Mouse (Mus musculus): ENCODE results near the gene Aatk. TPM values are rescaled to one million over a fixed set of nuclear protein-coding genes. Genes with fewer than 3 reads are reported as not detected.

The Aatk gene
- polyA plus RNA-seq, 1 experiment from 2014 or later: 4.2 TPM

DNA sequence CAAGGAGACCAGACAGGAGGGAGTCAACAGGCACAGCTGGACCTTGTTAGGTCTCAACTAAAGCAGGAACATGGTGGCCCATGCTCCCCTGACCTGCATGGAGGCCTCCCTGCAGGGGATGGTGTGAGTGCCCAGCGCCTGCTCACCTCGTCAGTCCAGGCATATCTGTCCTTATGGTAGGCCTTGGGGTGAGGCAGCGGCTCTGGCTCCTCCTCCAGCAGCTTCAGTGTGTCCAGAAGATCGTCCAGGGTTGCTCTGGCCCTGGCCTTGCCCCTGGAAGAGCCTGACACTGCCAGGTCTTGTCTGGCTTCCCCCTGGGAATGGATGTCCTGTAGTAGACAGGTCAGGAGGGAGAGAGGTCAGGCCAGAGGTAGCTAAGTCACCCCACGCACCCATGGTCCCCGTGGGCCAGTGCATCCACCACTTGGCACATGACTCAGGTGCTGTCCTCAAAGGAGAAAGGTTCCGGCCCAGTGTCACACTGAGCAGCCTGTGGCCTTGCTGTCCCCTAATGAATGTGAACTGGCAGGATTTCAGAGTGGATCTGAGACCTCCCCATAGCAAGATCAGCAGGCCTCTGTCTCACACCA, 24.9 kb upstream of the Aatk start:
- no peak overlapping the region for H3K4me2 ChIP-seq (ENCODE audit: low read length)
- no peak for DNase-seq (ENCODE audit: low spot score)
- no peak overlapping the region for H3K27ac ChIP-seq (ENCODE audit: low read depth)
- 85% methylated on average over 7 of the region's 7 CpGs for WGBS
- ATAC-seq (replicated peaks; ENCODE audit: low FRiP score, low TSS enrichment, low read depth): no peak
- H3K4me3 ChIP-seq (ENCODE audit: low read depth, low read length): no peak overlapping the region
- no peaks in the 10 kb centered on the region for H3K9me3 ChIP-seq (ENCODE audit: control insufficient read depth, low read length)
- H3K9ac ChIP-seq (ENCODE audit: low read length): no peak overlapping the region
- H3K4me1 ChIP-seq (replicated peaks; ENCODE audit: control insufficient read depth, insufficient read depth, low read length): peaks cover 4% of the 10 kb centered on the region; the same call in 1 of the 2 replicates
- peaks cover 82% of the 10 kb centered on the region for H3K36me3 ChIP-seq (ENCODE audit: control insufficient read depth, insufficient read depth, low read length)
- no peaks in the 10 kb centered on the region for H3K27me3 ChIP-seq (replicated peaks; ENCODE audit: control insufficient read depth, insufficient read depth, low read length)

DNA sequence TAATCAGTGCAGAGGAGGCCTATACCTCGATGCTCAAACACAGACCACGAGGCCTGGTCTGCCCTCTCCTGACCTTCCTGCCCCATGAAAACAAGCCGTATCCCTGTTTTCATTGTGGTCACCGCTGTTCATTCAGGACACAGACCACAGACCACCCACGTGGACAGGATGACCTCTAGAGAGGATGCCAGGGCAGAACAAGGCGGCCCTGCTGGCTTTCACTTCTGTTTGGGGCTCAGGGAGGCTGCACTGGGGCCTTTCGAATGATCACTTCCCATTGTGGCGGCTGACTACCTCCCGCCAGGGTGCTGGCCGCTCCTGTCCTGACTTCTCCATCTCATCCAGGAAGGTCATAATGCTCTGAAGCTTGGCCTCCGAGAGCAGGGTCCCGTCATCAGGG, 24.1 kb upstream of the Aatk start:
- H3K9me3 ChIP-seq (ENCODE audit: control insufficient read depth, low read length): no peaks in the 10 kb centered on the region
- WGBS: 54% methylated on average over 12 of the region's 12 CpGs
- H3K4me3 ChIP-seq (ENCODE audit: low read depth, low read length): no peak overlapping the region
- no peak for DNase-seq (ENCODE audit: low spot score)
- H3K36me3 ChIP-seq (ENCODE audit: control insufficient read depth, insufficient read depth, low read length): peaks cover 82% of the 10 kb centered on the region
- no peak overlapping the region for H3K27ac ChIP-seq (ENCODE audit: low read depth)
- H3K4me1 ChIP-seq (replicated peaks; ENCODE audit: control insufficient read depth, insufficient read depth, low read length): peaks cover 4% of the 10 kb centered on the region; the same call in 1 of the 2 replicates
- H3K27me3 ChIP-seq (replicated peaks; ENCODE audit: control insufficient read depth, insufficient read depth, low read length): no peaks in the 10 kb centered on the region
- no peak overlapping the region for H3K9ac ChIP-seq (ENCODE audit: low read length)
- ATAC-seq (replicated peaks; ENCODE audit: low FRiP score, low TSS enrichment, low read depth): no peak
- H3K4me2 ChIP-seq (ENCODE audit: low read length): no peak overlapping the region

DNA sequence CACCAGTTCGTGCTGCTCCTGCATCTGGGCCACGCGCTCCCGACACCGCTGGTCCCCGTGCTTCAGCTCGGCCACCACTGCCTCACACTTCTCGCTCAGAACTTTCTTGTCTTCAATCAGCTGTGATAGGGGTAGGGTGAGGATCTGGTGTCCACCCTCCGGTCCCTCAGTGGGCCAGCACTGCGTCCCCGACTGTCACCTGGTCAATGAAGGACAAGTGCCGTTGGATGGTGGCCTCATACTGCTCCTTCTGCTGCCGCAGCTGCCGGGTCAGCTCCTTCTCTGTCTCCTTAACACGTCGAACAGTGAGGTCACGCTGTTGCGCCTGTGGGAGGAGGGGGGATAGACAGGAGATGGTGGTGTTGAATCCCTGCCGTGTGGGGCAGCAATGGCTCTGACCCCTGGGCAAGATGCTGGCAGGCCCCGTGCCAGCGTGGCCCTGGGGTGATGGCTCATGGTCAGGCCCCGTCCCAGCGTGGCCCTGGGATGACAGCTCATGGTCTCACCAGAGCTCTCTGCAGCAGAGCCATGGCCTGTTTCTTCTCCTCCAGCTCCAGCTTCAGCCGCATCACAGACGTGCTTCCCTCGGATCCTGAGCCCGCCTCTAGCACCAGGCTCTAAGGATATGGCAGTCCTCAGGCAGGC, 23.4 kb upstream of the Aatk start:
- WGBS: 90% methylated on average over 27 of the region's 27 CpGs
- peaks cover 82% of the 10 kb centered on the region for H3K36me3 ChIP-seq (ENCODE audit: control insufficient read depth, insufficient read depth, low read length)
- H3K4me2 ChIP-seq (ENCODE audit: low read length): no peak overlapping the region
- H3K27ac ChIP-seq (ENCODE audit: low read depth): no peak overlapping the region
- H3K4me1 ChIP-seq (replicated peaks; ENCODE audit: control insufficient read depth, insufficient read depth, low read length): peaks cover 4% of the 10 kb centered on the region; the same call in 1 of the 2 replicates
- no peak for ATAC-seq (replicated peaks; ENCODE audit: low FRiP score, low TSS enrichment, low read depth)
- no peak overlapping the region for H3K4me3 ChIP-seq (ENCODE audit: low read depth, low read length)
- no peaks in the 10 kb centered on the region for H3K27me3 ChIP-seq (replicated peaks; ENCODE audit: control insufficient read depth, insufficient read depth, low read length)
- no peaks in the 10 kb centered on the region for H3K9me3 ChIP-seq (ENCODE audit: control insufficient read depth, low read length)
- H3K9ac ChIP-seq (ENCODE audit: low read length): no peak overlapping the region
- no peak for DNase-seq (ENCODE audit: low spot score)

DNA sequence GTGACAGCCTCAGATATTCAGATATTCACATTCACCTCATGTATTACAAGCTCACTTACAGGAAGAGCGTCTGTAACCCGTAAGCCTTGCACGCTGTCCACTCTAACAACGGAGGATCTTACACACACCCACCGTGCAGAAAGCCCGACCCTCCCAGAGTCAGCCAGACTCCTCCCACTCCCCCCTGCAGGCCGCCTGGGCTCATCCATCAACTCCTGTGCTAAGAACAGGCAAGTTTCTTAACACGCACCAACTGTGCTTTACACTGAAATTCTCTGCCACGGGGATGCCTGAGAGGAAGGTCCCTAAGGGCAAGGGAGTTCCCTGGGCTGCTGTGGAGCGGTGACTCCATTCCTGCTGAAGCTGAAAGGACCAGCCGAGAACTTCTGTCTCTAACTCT, 22.3 kb upstream of the Aatk start:
- no peak overlapping the region for H3K27ac ChIP-seq (ENCODE audit: low read depth)
- ATAC-seq (replicated peaks; ENCODE audit: low FRiP score, low TSS enrichment, low read depth): no peak
- H3K4me3 ChIP-seq (ENCODE audit: low read depth, low read length): no peak overlapping the region
- H3K9me3 ChIP-seq (ENCODE audit: control insufficient read depth, low read length): no peaks in the 10 kb centered on the region
- H3K9ac ChIP-seq (ENCODE audit: low read length): no peak overlapping the region
- no peaks in the 10 kb centered on the region for H3K27me3 ChIP-seq (replicated peaks; ENCODE audit: control insufficient read depth, insufficient read depth, low read length)
- 24% methylated on average over 11 of the region's 11 CpGs for WGBS
- no peak for DNase-seq (ENCODE audit: low spot score)
- H3K36me3 ChIP-seq (ENCODE audit: control insufficient read depth, insufficient read depth, low read length): peaks cover 81% of the 10 kb centered on the region
- H3K4me1 ChIP-seq (replicated peaks; ENCODE audit: control insufficient read depth, insufficient read depth, low read length): peaks cover 4% of the 10 kb centered on the region; the same call in 1 of the 2 replicates
- no peak overlapping the region for H3K4me2 ChIP-seq (ENCODE audit: low read length)

DNA sequence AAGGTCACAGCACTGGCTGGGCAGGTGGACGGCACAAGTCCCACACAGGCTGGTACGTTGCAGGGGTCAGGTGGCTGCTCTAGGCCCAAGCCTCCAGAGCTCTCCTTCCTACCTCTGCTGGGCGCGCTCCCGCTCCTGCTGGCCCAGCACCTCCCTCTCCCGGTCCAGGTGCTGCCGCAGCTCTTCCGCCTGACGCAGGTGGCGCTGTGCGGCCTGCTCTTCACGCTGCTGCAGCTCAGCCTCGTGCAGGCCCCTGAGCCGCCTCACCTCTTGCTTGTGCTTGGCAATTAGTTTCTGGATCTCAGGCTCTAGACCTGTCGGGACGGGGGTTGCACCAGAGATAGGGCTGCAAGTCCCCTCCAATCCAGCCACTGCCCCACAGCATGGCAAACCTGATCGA, 20.9 kb upstream of the Aatk start:
- Histone ChIP-seq H3K27ac (ENCODE audit: low read depth) (no peak overlapping the region), H3K4me2 (ENCODE audit: low read length) (no peak overlapping the region), H3K9me3 (ENCODE audit: control insufficient read depth, low read length) (no peaks in the 10 kb centered on the region), H3K36me3 (ENCODE audit: control insufficient read depth, insufficient read depth, low read length) (peaks cover 81% of the 10 kb centered on the region), H3K4me3 (ENCODE audit: low read depth, low read length) (no peak overlapping the region), H3K9ac (ENCODE audit: low read length) (no peak overlapping the region), H3K27me3 (replicated peaks; ENCODE audit: control insufficient read depth, insufficient read depth, low read length) (no peaks in the 10 kb centered on the region), H3K4me1 (replicated peaks; ENCODE audit: control insufficient read depth, insufficient read depth, low read length) (peaks cover 4% of the 10 kb centered on the region; the same call in 1 of the 2 replicates)
- WGBS: 65% methylated on average over 17 of the region's 17 CpGs
- no peak for DNase-seq (ENCODE audit: low spot score)
- ATAC-seq (replicated peaks; ENCODE audit: low FRiP score, low TSS enrichment, low read depth): no peak

DNA sequence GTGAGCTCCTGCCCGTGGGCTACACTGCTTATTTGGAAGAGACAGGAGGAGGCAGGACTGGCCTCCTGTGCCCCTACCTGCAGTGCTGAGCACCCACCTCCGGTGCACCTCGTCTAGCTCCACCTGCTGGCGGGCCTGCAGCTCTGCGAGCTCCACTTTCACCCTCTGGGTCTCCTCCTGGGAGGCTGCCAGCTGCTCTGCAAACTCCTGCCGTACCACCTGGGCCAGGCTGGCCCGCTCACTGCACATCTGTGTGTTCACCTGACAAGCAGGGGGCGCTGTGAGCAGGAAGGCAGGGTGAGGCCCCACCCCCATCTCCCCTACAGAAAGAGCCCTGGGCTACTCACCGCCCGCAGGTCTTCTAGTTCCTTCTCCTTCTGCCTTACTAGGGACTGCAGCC, 18.3 kb upstream of the Aatk start:
- no peaks in the 10 kb centered on the region for H3K27me3 ChIP-seq (replicated peaks; ENCODE audit: control insufficient read depth, insufficient read depth, low read length)
- H3K4me1 ChIP-seq (replicated peaks; ENCODE audit: control insufficient read depth, insufficient read depth, low read length): peaks cover 8% of the 10 kb centered on the region; the same call in 1 of the 2 replicates
- no peak for ATAC-seq (replicated peaks; ENCODE audit: low FRiP score, low TSS enrichment, low read depth)
- DNase-seq (ENCODE audit: low spot score): peak; percentile 77
- H3K36me3 ChIP-seq (ENCODE audit: control insufficient read depth, insufficient read depth, low read length): peaks cover 58% of the 10 kb centered on the region
- 27% methylated on average over 10 of the region's 10 CpGs for WGBS
- H3K9me3 ChIP-seq (ENCODE audit: control insufficient read depth, low read length): no peaks in the 10 kb centered on the region
- H3K4me2 ChIP-seq (ENCODE audit: low read length): no peak overlapping the region
- no peak overlapping the region for H3K27ac ChIP-seq (ENCODE audit: low read depth)
- no peak overlapping the region for H3K9ac ChIP-seq (ENCODE audit: low read length)
- H3K4me3 ChIP-seq (ENCODE audit: low read depth, low read length): no peak overlapping the region

DNA sequence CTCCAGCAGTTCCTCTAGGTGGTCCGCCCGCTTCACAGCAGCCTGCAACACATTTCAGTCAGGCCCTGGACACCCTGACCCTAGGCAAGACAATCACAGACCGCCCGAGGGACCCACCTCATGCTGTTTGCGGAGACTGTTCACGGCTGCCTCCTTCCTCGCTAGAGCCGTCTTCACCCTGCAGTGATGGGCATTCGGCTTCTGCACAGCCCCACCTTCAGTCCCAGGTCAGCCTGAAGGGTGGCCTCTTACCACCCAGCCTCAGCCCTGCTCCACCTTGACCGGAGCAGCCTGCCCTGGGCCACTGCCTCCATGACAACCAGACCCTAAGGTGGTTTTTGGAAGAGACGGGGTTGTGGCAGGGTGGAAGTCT, 17.7 kb upstream of the Aatk start:
- DNase-seq (ENCODE audit: low spot score) (no peak), ATAC-seq (replicated peaks; ENCODE audit: low FRiP score, low TSS enrichment, low read depth) (no peak)
- no peak overlapping the region for H3K4me2 ChIP-seq (ENCODE audit: low read length)
- H3K36me3 ChIP-seq (ENCODE audit: control insufficient read depth, insufficient read depth, low read length): peaks cover 52% of the 10 kb centered on the region
- WGBS: 92% methylated on average over 11 of the region's 11 CpGs
- no peaks in the 10 kb centered on the region for H3K27me3 ChIP-seq (replicated peaks; ENCODE audit: control insufficient read depth, insufficient read depth, low read length)
- H3K9me3 ChIP-seq (ENCODE audit: control insufficient read depth, low read length): no peaks in the 10 kb centered on the region
- no peak overlapping the region for H3K4me3 ChIP-seq (ENCODE audit: low read depth, low read length)
- no peak overlapping the region for H3K9ac ChIP-seq (ENCODE audit: low read length)
- no peak overlapping the region for H3K27ac ChIP-seq (ENCODE audit: low read depth)
- H3K4me1 ChIP-seq (replicated peaks; ENCODE audit: control insufficient read depth, insufficient read depth, low read length): peaks cover 7% of the 10 kb centered on the region; the same call in 1 of the 2 replicates

DNA sequence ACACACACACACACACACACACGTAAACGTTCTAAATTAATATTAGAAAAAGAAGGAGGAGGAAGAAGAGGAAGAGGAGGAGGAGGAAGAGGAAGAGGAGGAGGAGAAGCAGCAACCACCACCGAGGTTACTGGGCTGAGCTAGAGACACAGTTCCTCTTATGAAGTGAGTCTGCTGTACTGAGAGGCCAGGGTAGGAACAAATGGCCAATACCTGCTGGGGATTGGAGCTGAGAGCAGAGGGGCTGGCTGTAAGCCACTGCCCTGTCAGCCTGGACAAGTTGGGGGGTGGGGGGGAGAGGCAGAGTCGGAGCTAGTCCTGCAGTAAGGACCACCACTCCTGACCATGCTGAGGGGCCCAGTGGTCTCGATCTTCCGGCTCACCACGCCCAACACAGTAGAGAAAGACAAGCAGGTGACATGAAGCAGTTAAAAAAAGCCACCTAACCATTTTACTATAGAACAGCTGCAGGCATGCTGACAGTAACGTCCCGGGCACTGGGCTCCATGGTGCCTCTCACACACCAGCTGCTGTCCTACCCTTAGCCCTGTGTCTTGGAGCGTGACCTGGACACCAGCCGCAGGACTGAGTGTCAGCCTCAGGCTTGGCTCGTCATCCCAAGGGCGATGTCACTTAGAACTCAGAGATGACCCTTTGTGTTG, 17.2 kb upstream of the Aatk start:
- DNase-seq (ENCODE audit: low spot score): no peak
- peaks cover 50% of the 10 kb centered on the region for H3K36me3 ChIP-seq (ENCODE audit: control insufficient read depth, insufficient read depth, low read length)
- H3K4me1 ChIP-seq (replicated peaks; ENCODE audit: control insufficient read depth, insufficient read depth, low read length): 0 out of 2 replicates have a peak, but pooled peaks cover 4% of the 10 kb centered on the region
- 90% methylated on average over 13 of the region's 13 CpGs for WGBS
- no peaks in the 10 kb centered on the region for H3K27me3 ChIP-seq (replicated peaks; ENCODE audit: control insufficient read depth, insufficient read depth, low read length)
- H3K9me3 ChIP-seq (ENCODE audit: control insufficient read depth, low read length): no peaks in the 10 kb centered on the region
- no peak overlapping the region for H3K9ac ChIP-seq (ENCODE audit: low read length)
- no peak for ATAC-seq (replicated peaks; ENCODE audit: low FRiP score, low TSS enrichment, low read depth)
- H3K4me2 ChIP-seq (ENCODE audit: low read length): no peak overlapping the region
- no peak overlapping the region for H3K27ac ChIP-seq (ENCODE audit: low read depth)
- H3K4me3 ChIP-seq (ENCODE audit: low read depth, low read length): no peak overlapping the region

All from intestine, embryonic 14.5 days (tissue).